Mouse (Mus musculus): ENCODE measurements around the gene Ihh. TPM values are rescaled to one million over a fixed set of nuclear protein-coding genes. Genes with fewer than 3 reads are reported as not detected.

Gene Ihh
- total and polyA plus RNA-seq, 3 experiments, result not detected

DNA sequence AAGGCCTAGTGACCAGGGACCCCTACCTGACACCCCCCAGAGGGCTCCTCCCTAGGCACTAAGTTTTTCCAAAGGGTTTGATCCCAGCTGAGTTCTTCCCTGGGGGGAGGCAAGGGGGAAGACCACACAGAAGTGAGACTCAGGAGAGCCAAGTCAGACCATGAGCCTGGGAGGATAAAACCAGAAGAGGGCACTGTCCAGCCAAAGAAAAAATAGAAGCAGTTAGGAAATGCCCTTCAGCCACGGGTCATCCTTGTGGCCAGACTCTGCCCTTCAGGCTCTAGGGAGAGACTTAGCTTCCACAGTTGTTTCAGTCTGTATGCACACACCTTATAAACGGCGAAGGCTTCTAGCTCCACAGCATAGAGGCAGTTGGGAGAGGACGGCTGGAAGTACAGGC, 27.0 kb downstream of the Ihh start:
- Histone ChIP-seq H3K27ac (ENCODE audit: insufficient read depth, low read depth) (no peak overlapping the region), H3K4me3 (replicated peaks in 1 of 3; ENCODE audit: low read depth in 2 of 3, low read length in 2 of 3, poor library complexity in 1 of 3) (no peak overlapping the region), H3K27me3 (replicated peaks) (peaks cover 83% of the 10 kb centered on the region), H3K4me2 (ENCODE audit: insufficient read depth, low read depth, poor library complexity, severe bottlenecking) (no peak overlapping the region), H3K4me1 (ENCODE audit: control insufficient read depth in 1 of 2, insufficient read depth in 2 of 2) (peaks cover 0 to 2% of the 10 kb centered on the region in 2 experiments; a peak in 1 of 4 replicates), H3K36me3 (replicated peaks in 1 of 2; ENCODE audit: control insufficient read depth in 1 of 2, insufficient read depth in 1 of 2, low read length in 1 of 2) (no peaks in the 10 kb centered on the region), H3K79me2 (replicated peaks; ENCODE audit: control insufficient read depth, extremely low read depth, insufficient read depth, poor library complexity, severe bottlenecking) (no peaks in the 10 kb centered on the region), H3K9ac (ENCODE audit: insufficient read depth, low read depth) (no peak overlapping the region), H3K9me3 (replicated peaks; ENCODE audit: low read length) (no peaks in the 10 kb centered on the region)
- in situ Hi-C loops (cut with MboI; ENCODE audit: low pct_ligation_motif_present, low pct_unique_long_range_greater_than_20kb, low sequenced_read_pairs) (no loop called here), dilution Hi-C loops (cut with MboI; ENCODE audit: extremely low pct_ligation_motif_present, extremely low pct_unique_long_range_greater_than_20kb, low sequenced_read_pairs) (no loop called here)
- TF ChIP-seq USF2 (conservative IDR thresholded peaks at IDR 0.05; ENCODE audit: low read depth, low read length) (no peak), RAD21 (IDR thresholded peaks at IDR 0.05; ENCODE audit: low read depth, low read length) (peak; percentile 9), TCF12 (IDR thresholded peaks at IDR 0.05; ENCODE audit: low read depth, low read length) (no peak), CTCF (conservative IDR thresholded peaks at IDR 0.05 in 1 of 2, IDR thresholded peaks at IDR 0.05 in 1 of 2; ENCODE audit: low read depth in 2 of 2, low read length in 2 of 2) (peak in 1 of 2 experiments; percentile 37; a peak in 2 of 4 replicates)
- DNase-seq (ENCODE audit: extremely low read depth), result no peak

DNA sequence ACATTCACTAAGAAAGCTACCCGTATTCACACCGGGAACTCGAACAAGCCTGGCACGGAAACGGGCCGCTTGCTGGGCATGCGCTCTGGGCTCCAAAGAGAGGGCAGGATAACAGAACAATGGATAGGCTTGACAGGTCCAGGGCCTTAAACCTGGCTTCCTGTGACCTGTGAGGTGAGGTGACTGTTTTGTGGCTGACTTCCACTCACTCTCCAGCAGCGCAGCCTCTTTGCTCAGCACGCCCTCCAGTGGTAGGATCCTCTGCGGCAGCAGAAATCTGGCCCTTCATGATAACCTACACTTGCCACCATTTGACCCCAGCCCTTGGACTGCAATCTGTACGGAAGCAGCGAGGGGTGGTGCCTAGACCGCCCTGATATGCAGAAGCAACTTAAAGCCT, 35.8 kb downstream of the Ihh start:
- dilution Hi-C loops (cut with MboI; ENCODE audit: extremely low pct_ligation_motif_present, extremely low pct_unique_long_range_greater_than_20kb, low sequenced_read_pairs), result no loop called here
- DNase-seq (ENCODE audit: extremely low read depth), result no peak
- H3K27ac ChIP-seq (ENCODE audit: insufficient read depth, low read depth), result no peak overlapping the region
- TF ChIP-seq CTCF (conservative IDR thresholded peaks at IDR 0.05 in 1 of 2, IDR thresholded peaks at IDR 0.05 in 1 of 2; ENCODE audit: low read depth in 2 of 2, low read length in 2 of 2) (peak; percentile 30 to 78; a peak in 3 of 4 replicates), RAD21 (IDR thresholded peaks at IDR 0.05; ENCODE audit: low read depth, low read length) (peak; percentile 63), NRF1 (IDR thresholded peaks at IDR 0.05; ENCODE audit: low read depth, low read length) (peak; percentile 77), ZC3H11A (IDR thresholded peaks at IDR 0.05; ENCODE audit: low read depth, low read length) (no peak), SMC3 (IDR thresholded peaks at IDR 0.05; ENCODE audit: low read depth, low read length) (peak; percentile 80), MAZ (IDR thresholded peaks at IDR 0.05; ENCODE audit: low read depth, low read length) (no peak)
- in situ Hi-C loops (cut with MboI; ENCODE audit: low pct_ligation_motif_present, low pct_unique_long_range_greater_than_20kb, low sequenced_read_pairs), result no loop called here
- peaks cover 12% of the 10 kb centered on the region for H3K9me3 ChIP-seq (replicated peaks; ENCODE audit: low read length)
- no peaks in the 10 kb centered on the region for H3K79me2 ChIP-seq (replicated peaks; ENCODE audit: control insufficient read depth, extremely low read depth, insufficient read depth, poor library complexity, severe bottlenecking)
- peaks cover 64% of the 10 kb centered on the region for H3K27me3 ChIP-seq (replicated peaks)
- no peak overlapping the region for H3K4me2 ChIP-seq (ENCODE audit: insufficient read depth, low read depth, poor library complexity, severe bottlenecking)
- no peak overlapping the region for H3K9ac ChIP-seq (ENCODE audit: insufficient read depth, low read depth)
- 0 out of 4 replicates have a peak, but pooled peaks cover 0 to 2% of the 10 kb centered on the region in 2 experiments for H3K4me1 ChIP-seq (ENCODE audit: control insufficient read depth in 1 of 2, insufficient read depth in 2 of 2)
- no peaks in the 10 kb centered on the region for H3K36me3 ChIP-seq (replicated peaks in 1 of 2; ENCODE audit: control insufficient read depth in 1 of 2, insufficient read depth in 1 of 2, low read length in 1 of 2)
- H3K4me3 ChIP-seq (replicated peaks in 1 of 3; ENCODE audit: low read depth in 2 of 3, low read length in 2 of 3, poor library complexity in 1 of 3), result no peak overlapping the region

DNA sequence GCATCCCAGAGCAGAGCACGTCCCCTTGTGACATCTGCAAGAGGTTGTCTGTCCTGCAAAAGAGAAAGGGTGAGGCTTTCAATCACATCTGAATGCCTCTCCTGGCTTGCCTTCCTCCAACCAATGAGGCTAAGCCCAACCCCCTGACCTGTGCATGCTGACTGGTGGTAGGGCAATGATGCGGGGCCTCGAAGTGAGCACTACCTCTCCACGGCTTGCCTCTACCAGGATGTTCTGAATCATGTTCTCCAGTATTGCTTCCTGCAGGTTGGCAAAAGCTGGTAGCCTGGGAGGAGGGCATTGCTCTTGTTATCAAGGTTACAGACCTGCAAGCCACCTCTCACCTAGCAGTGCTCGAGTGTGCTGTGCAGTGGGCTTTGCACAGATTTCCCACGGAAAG, 49.3 kb downstream of the Ihh start:
- Histone ChIP-seq H3K4me2 (ENCODE audit: insufficient read depth, low read depth, poor library complexity, severe bottlenecking) (no peak overlapping the region), H3K9me3 (replicated peaks; ENCODE audit: low read length) (no peaks in the 10 kb centered on the region), H3K79me2 (replicated peaks; ENCODE audit: control insufficient read depth, extremely low read depth, insufficient read depth, poor library complexity, severe bottlenecking) (no peaks in the 10 kb centered on the region), H3K27me3 (replicated peaks) (peaks cover 73% of the 10 kb centered on the region), H3K4me3 (replicated peaks in 1 of 3; ENCODE audit: low read depth in 2 of 3, low read length in 2 of 3, poor library complexity in 1 of 3) (no peak overlapping the region), H3K36me3 (replicated peaks in 1 of 2; ENCODE audit: control insufficient read depth in 1 of 2, insufficient read depth in 1 of 2, low read length in 1 of 2) (no peaks in the 10 kb centered on the region), H3K4me1 (ENCODE audit: control insufficient read depth in 1 of 2, insufficient read depth in 2 of 2) (peaks cover 25 to 46% of the 10 kb centered on the region in 2 experiments), H3K9ac (ENCODE audit: insufficient read depth, low read depth) (no peak overlapping the region), H3K27ac (ENCODE audit: insufficient read depth, low read depth) (no peak overlapping the region)
- no peak for TF ChIP-seq ZMIZ1 (IDR thresholded peaks at IDR 0.05; ENCODE audit: low read depth, low read length)
- no peak for TF ChIP-seq MAZ (IDR thresholded peaks at IDR 0.05; ENCODE audit: low read depth, low read length)
- no peak for TF ChIP-seq JUN (IDR thresholded peaks at IDR 0.05; ENCODE audit: insufficient read depth, low read depth, low read length)
- TF ChIP-seq GABPA (IDR thresholded peaks at IDR 0.05; ENCODE audit: insufficient replicate concordance, low read depth, low read length), result no peak
- no peak for TF ChIP-seq ETS1 (conservative IDR thresholded peaks at IDR 0.05; ENCODE audit: low read depth, low read length)
- no peak for TF ChIP-seq MEF2A (IDR thresholded peaks at IDR 0.05; ENCODE audit: borderline replicate concordance, low read depth, low read length)
- TF ChIP-seq NRF1 (IDR thresholded peaks at IDR 0.05; ENCODE audit: low read depth, low read length), result no peak
- no peak for TF ChIP-seq MAX (IDR thresholded peaks at IDR 0.05; ENCODE audit: low read length)
- TF ChIP-seq HCFC1 (IDR thresholded peaks at IDR 0.05; ENCODE audit: low read depth, low read length), result no peak
- dilution Hi-C loops (cut with MboI; ENCODE audit: extremely low pct_ligation_motif_present, extremely low pct_unique_long_range_greater_than_20kb, low sequenced_read_pairs) (no loop called here), in situ Hi-C loops (cut with MboI; ENCODE audit: low pct_ligation_motif_present, low pct_unique_long_range_greater_than_20kb, low sequenced_read_pairs) (no loop called here)
- DNase-seq (ENCODE audit: extremely low read depth), result no peak
